Mouse (Mus musculus) embryonic facial prominence, embryonic 14.5 days (tissue): ENCODE measurements at regions not wholly inside any gene's neighbourhood (a gene's known extent, or its start where the extent isn't known, plus 50 kb on each side); places are given as distances from the start of the nearest gene placed in this dataset.

Experiments
- ATAC-seq: fragments of 200-750 bp; cut with Nextera tagmentation; 2 replicates; pipeline ENCODE4 v1.8.0; 2017; ENCODE audit warnings: low read depth, moderate number of reproducible peaks, moderate TSS enrichment
- DNase-seq: peaks from one replicate; pipeline ENCODE4 v3.0.0-alpha.2; 2015; ENCODE audit warnings: low spot score
- H3K27ac ChIP-seq: fragments of 300-500 bp; sonication (generic); replicated peaks from 2 replicates; pipeline ENCODE4 v1.5.1; 2014; ENCODE audit warnings: low read depth, mild to moderate bottlenecking, low read length, moderate library complexity
- H3K27me3 ChIP-seq: fragments of 300-500 bp; sonication (generic); replicated peaks from 2 replicates; pipeline ENCODE4 v1.6.1; 2014; ENCODE audit warnings: low read length; ENCODE audit not compliant: control insufficient read depth, insufficient read depth
- H3K36me3 ChIP-seq: fragments of 300-500 bp; sonication (generic); 2 replicates; pipeline ENCODE4 v1.6.1; 2014; ENCODE audit warnings: low read length, mixed read lengths; ENCODE audit not compliant: control insufficient read depth, insufficient read depth
- H3K4me1 ChIP-seq: fragments of 300-500 bp; sonication (generic); 2 replicates; pipeline ENCODE4 v1.6.1; 2014; ENCODE audit warnings: antibody characterized with exemption, low read length; ENCODE audit not compliant: control insufficient read depth, insufficient read depth
- H3K4me2 ChIP-seq: fragments of 300-500 bp; sonication (generic); 2 replicates; pipeline ENCODE4 v1.6.1; 2014; ENCODE audit warnings: low read depth, mild to moderate bottlenecking, low read length, moderate library complexity, mixed read lengths
- H3K4me3 ChIP-seq: fragments of 300-500 bp; sonication (generic); 2 replicates; pipeline ENCODE4 v1.5.1; 2014; ENCODE audit warnings: low read depth, mild to moderate bottlenecking, low read length
- H3K9ac ChIP-seq: fragments of 300-500 bp; sonication (generic); 2 replicates; pipeline ENCODE4 v1.6.1; 2014; ENCODE audit warnings: low read depth, mild to moderate bottlenecking, low read length, moderate library complexity, mixed read lengths
- H3K9me3 ChIP-seq: fragments of 300-500 bp; sonication (generic); 2 replicates; pipeline ENCODE4 v1.6.1; 2016; ENCODE audit warnings: low read length; ENCODE audit not compliant: control insufficient read depth
- WGBS: fragments of 180-500 bp; shearing (Covaris S2); extraction: QIAGEN DNeasy Blood & Tissue Kit; methylation state at CpG from one replicate; pipeline ENCODE4 v1.1.7; 2014; 5-methylcytosine and 5-hydroxymethylcytosine counted together

DNA sequence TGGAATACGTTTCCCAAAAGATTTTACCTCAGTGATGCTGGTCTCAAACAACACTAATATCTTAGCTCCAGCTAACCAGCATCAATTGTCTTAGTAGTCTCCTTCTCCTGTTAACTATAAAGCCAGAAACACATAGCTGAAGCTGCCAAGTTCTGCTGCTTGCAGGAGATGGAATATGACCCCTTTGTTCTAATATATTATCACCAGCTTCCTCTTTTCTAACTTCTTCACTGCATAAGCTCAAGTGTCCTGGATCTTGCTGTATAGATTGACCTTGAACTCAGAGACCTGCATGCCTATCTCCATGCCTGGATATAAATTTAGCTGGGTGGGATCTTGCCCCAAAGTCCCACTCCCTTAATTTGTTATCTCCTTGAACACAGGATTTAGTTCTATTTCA lies 94.8 kb downstream of the Rbm46 start:
- Histone ChIP-seq H3K4me3 (no peak overlapping the region), H3K27ac (no peak overlapping the region), H3K27me3 (no peaks in the 10 kb centered on the region), H3K4me2 (no peak overlapping the region), H3K9ac (no peak overlapping the region), H3K9me3 (no peaks in the 10 kb centered on the region), H3K4me1 (no peaks in the 10 kb centered on the region), H3K36me3 (no peaks in the 10 kb centered on the region)
- ATAC-seq (no peak), DNase-seq (no peak)
- WGBS, result 90% methylated on average over 1 of the region's 1 CpGs

DNA sequence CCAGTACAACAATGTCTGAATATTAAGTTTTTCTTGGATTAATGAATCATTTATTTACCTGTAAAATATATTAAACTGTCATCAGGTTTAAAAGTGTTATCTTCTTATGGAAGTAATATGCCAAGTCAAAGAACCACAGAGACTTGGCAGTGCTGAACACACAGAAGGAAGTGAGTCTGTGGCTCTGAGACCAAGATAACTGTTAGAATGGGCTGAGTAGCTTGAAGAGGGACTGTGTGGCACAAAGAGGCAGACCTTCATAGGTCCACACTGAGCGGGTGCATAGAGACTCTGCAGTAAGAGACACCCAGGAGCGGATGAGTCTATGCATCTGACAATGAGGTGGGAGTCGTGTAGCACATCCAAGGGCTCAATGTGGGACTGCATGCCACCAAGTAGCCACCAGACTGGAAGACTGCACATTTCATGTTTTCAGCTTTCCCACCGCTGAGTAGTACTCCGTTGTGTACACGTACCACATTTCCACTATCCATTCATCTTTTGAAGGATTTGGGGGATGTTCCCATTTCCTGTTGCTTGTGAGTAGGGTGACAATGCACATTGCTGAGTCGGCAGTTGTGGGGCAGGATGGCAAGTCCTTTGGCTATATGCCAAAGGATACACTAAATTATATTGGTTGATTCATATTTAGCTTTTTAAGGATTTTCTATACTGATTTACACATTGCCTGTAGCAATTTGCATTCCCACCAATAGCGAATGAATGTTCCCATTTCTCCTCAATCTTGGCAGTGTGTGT lies 105.6 kb downstream of the Rbm46 start:
- DNase-seq (no peak), ATAC-seq (no peak)
- Histone ChIP-seq H3K4me3 (no peak overlapping the region), H3K4me1 (no peaks in the 10 kb centered on the region), H3K27ac (no peak overlapping the region), H3K9me3 (no peaks in the 10 kb centered on the region), H3K9ac (no peak overlapping the region), H3K36me3 (no peaks in the 10 kb centered on the region), H3K4me2 (no peak overlapping the region), H3K27me3 (no peaks in the 10 kb centered on the region)
- WGBS, result 94% methylated on average over 8 of the region's 8 CpGs

DNA sequence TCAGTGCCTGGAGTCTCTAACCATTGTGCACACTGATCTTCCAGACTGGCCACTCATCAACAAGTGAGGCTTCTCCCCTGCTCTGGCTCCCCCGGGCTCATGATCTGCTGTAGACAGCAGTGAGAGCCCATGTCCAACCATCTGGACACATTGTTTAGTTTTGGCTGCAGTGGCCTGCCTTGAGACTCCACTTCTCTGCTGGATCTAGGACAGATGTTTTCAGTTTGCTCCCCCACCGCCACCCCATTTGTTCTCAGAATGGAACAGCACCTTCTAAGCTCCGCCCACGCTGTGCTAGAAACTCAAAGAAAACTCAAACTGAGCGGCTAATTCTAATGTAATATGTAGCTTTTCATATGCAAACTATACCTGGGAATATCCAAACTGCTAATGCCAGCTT lies 108.8 kb downstream of the Rbm46 start:
- peak; percentile 18 for DNase-seq

DNA sequence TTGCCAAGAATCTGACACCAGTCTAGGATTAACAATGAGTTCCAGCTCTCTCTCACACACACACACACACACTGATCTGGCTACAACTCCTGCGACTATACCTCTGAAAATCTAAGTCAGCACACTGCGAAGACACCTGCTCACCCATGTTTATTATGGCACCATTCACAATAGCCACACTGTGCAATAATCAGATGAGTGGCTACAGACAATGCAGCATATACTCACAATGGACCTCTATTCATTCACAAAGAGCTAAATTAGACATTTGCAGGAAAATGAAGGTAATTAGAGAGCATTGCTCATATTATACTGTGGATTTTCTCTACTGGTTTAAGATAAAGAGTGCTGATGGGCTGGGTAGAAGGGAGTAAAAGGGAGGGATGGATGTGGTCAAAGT lies 116.3 kb downstream of the Rbm46 start:
- 87% methylated on average over 2 of the region's 2 CpGs for WGBS

More for the DNA sequence above, 108.8 kb downstream of the Rbm46 start:
- no peak overlapping the region for H3K27ac ChIP-seq
- H3K27me3 ChIP-seq, result no peaks in the 10 kb centered on the region
- H3K9me3 ChIP-seq, result no peaks in the 10 kb centered on the region
- ATAC-seq, result no peak
- no peak overlapping the region for H3K9ac ChIP-seq
- no peak overlapping the region for H3K4me3 ChIP-seq
- H3K4me1 ChIP-seq, result no peaks in the 10 kb centered on the region
- no peaks in the 10 kb centered on the region for H3K36me3 ChIP-seq
- H3K4me2 ChIP-seq, result no peak overlapping the region
- 39% methylated on average over 5 of the region's 5 CpGs for WGBS

DNA sequence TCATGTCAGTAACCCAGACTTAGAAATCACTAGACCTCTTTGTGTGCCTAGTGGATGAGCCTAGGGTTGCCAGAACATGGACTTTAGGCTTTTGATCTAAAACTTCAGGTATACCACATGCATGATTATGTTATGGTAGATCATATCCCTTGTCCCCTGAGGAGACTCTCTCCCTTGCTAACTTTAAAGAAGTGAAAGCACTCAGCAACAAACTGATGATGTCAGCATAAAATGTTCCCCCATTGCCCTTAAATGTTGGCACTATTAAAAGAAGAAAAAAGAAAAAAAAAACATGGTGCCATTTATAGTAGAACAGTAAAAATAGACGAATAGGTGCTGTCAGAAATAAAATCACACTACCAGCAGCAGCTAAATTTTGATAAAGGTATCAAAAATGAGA lies 117.3 kb downstream of the Rbm46 start:
- Histone ChIP-seq H3K27me3 (no peaks in the 10 kb centered on the region), H3K4me1 (no peaks in the 10 kb centered on the region), H3K4me2 (no peak overlapping the region), H3K4me3 (no peak overlapping the region), H3K27ac (no peak overlapping the region), H3K9ac (no peak overlapping the region), H3K36me3 (no peaks in the 10 kb centered on the region), H3K9me3 (no peaks in the 10 kb centered on the region)
- no peak for ATAC-seq
- DNase-seq, result no peak
- 78% methylated on average over 1 of the region's 1 CpGs for whole genome bisulfite sequencing

More for the DNA sequence above, 116.3 kb downstream of the Rbm46 start:
- H3K9me3 ChIP-seq, result no peaks in the 10 kb centered on the region
- H3K4me2 ChIP-seq, result no peak overlapping the region
- no peaks in the 10 kb centered on the region for H3K4me1 ChIP-seq
- no peak for ATAC-seq
- H3K4me3 ChIP-seq, result no peak overlapping the region
- no peak for DNase-seq
- no peak overlapping the region for H3K9ac ChIP-seq
- no peaks in the 10 kb centered on the region for H3K27me3 ChIP-seq
- no peaks in the 10 kb centered on the region for H3K36me3 ChIP-seq
- H3K27ac ChIP-seq, result no peak overlapping the region

DNA sequence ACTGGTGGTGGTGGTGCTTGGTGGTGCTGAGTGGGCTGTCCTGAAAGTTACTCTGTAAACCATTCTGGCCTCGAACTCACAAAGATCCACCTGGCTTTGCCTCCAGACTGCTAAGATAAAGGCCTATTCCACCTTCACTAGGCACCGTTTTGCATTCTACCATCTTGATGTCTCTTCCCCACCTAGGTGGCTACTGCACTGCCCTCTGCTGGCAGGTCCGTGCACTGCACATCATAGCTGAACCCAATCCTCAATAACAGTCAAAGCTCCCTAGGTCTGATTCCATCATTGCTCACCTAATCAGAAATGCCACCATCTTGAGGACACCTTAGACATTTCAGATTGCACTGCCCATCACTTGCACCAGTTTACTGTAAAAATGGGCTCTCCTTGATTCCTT lies 150.7 kb downstream of the Rbm46 start:
- no peak overlapping the region for H3K9ac ChIP-seq
- no peak for ATAC-seq

DNA sequence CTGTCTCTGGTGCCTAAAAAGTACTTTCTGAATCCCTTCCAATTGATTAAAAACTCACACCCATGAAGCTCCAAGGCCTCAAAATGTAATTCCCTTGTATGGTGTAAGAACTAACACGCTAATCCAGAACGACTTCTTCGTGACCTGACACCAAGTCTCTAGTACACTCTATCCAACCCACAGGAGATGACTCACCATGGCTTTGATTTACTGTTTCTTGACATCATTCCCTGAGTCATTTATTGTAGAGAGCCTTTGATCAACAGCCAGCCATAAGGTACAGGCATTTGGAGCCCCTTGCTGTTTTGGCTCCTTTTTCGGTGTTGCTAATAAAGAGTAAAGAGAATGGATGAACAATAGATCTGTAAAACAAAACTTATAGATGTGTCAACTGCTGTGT lies 159.7 kb upstream of the Npy2r start:
- ATAC-seq (no peak), DNase-seq (peak; percentile 30)
- no peaks in the 10 kb centered on the region for H3K36me3 ChIP-seq
- H3K4me1 ChIP-seq, result no peaks in the 10 kb centered on the region
- no peak overlapping the region for H3K9ac ChIP-seq
- 83% methylated on average over 4 of the region's 4 CpGs for WGBS
- no peaks in the 10 kb centered on the region for H3K9me3 ChIP-seq
- H3K4me2 ChIP-seq, result no peak overlapping the region
- H3K27me3 ChIP-seq, result no peaks in the 10 kb centered on the region
- H3K27ac ChIP-seq, result no peak overlapping the region
- no peak overlapping the region for H3K4me3 ChIP-seq

More for the DNA sequence above, 150.7 kb downstream of the Rbm46 start:
- no peaks in the 10 kb centered on the region for H3K9me3 ChIP-seq
- no peak overlapping the region for H3K4me3 ChIP-seq
- H3K36me3 ChIP-seq, result no peaks in the 10 kb centered on the region
- no peak overlapping the region for H3K4me2 ChIP-seq
- no peaks in the 10 kb centered on the region for H3K27me3 ChIP-seq
- WGBS, result 31% methylated on average over 3 of the region's 3 CpGs
- DNase-seq, result peak; percentile 23
- H3K27ac ChIP-seq, result no peak overlapping the region
- no peaks in the 10 kb centered on the region for H3K4me1 ChIP-seq

DNA sequence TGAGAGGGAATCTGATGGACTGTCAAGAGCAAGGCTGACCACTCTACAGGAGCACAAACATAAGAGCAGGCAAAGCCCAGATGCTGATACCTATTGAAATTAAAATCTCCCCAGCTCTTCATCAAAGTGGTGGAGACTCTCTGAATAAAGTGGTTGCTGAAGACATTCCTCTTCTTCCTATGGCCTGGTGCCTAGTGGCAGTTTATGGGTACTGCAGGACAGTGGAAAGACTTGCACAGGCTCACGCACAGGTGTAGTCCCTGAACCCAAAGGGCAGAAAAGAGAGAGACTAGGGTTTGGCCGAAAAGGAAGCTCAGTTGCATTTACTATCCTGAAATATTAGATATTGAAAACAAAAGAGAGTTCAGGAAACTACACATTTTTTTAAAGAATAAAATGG lies 144.2 kb upstream of the Npy2r start:
- Histone ChIP-seq H3K27me3 (no peaks in the 10 kb centered on the region), H3K4me1 (no peaks in the 10 kb centered on the region), H3K9me3 (no peaks in the 10 kb centered on the region), H3K4me2 (no peak overlapping the region), H3K36me3 (no peaks in the 10 kb centered on the region), H3K9ac (no peak overlapping the region), H3K4me3 (no peak overlapping the region), H3K27ac (no peak overlapping the region)
- ATAC-seq (no peak), DNase-seq (no peak)
- 94% methylated on average over 2 of the region's 2 CpGs for WGBS

DNA sequence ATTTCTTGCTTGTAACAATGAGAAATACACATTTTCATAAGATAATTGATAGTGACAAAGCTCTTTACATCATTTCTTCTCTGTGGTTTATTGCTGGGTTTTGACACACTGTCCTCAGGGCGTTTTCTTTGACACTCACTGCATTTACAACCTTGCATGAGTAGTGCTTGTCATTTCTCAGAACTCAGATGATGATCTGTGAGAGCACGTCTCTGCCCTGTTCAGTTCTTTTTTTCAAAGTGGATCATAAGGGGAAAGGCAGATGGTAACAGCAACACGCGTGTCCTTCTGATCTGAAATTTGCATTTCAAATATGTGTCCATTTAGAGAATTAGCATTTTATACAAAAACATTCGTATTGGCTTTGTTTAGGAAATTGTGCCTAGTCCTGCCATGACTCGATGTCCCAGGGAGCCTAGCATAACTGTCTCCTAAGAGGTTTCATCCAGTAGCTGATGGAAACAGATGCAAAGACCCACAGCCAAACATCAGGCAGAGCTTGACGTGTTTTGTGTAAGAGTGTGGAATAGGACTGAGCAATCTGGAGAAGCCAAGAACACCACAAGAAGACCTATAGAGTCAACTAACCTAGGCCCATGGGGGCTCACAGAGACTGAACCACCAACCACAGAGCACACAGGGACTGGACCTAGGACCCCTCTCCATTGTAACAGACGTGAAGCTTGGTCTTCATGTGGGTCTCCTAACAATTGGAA lies 108.4 kb upstream of the Npy2r start:
- Histone ChIP-seq H3K9ac (no peak overlapping the region), H3K27ac (no peak overlapping the region), H3K27me3 (no peaks in the 10 kb centered on the region), H3K4me3 (no peak overlapping the region), H3K4me2 (no peak overlapping the region), H3K36me3 (no peaks in the 10 kb centered on the region), H3K9me3 (no peaks in the 10 kb centered on the region), H3K4me1 (no peaks in the 10 kb centered on the region)
- WGBS, result 80% methylated on average over 8 of the region's 8 CpGs
- ATAC-seq, result no peak
- no peak for DNase-seq
